Mouse (Mus musculus): Measurements from ENCODE around the gene Abhd14a. TPM values are rescaled to one million over a fixed set of nuclear protein-coding genes. Genes with fewer than 3 reads are reported as not detected.

Gene Abhd14a
- polyA plus RNA-seq, 1 experiment: 10.6 TPM

DNA sequence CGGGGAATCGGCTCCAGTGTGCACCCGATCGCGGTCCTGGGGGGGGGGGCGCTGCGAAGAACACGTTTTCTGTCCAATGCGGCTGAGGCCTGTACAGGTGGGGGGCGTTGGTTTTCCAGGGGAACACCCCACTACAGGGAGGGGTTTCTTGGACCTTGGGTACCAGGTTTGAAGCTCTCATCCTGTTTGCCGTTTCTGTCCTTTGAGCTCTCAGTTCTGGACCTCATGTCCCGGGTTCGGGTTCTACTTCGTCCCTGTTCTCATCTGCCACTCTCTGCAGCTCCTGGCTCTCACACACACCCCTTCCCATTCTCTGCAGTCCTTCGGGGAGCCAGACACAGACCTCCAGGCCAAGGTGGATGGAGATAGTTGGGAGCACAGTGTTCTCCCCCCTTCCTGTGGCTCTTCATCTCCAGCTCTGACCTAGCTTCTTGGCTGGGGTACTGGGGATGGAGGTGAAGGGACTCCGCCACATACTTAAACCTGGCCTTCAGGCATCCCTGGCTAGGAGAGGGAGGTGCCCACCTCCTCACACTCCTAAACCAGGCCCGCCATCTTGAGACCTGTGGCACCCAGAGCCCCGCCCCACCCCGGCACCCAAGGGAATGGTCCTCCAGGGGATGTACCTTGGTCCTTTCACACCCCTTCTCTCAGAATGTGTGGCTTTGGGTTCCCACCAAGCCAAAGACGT, 6.7 kb upstream of the Abhd14a start:
- no peak for TF ChIP-seq FLI1 (IDR thresholded peaks at IDR 0.05; ENCODE audit: low read length)
- TF ChIP-seq GATA1 (IDR thresholded peaks at IDR 0.05; ENCODE audit: borderline replicate concordance, low read length): no peak
- peaks cover 47% of the 10 kb centered on the region for H3K4me1 ChIP-seq

DNA sequence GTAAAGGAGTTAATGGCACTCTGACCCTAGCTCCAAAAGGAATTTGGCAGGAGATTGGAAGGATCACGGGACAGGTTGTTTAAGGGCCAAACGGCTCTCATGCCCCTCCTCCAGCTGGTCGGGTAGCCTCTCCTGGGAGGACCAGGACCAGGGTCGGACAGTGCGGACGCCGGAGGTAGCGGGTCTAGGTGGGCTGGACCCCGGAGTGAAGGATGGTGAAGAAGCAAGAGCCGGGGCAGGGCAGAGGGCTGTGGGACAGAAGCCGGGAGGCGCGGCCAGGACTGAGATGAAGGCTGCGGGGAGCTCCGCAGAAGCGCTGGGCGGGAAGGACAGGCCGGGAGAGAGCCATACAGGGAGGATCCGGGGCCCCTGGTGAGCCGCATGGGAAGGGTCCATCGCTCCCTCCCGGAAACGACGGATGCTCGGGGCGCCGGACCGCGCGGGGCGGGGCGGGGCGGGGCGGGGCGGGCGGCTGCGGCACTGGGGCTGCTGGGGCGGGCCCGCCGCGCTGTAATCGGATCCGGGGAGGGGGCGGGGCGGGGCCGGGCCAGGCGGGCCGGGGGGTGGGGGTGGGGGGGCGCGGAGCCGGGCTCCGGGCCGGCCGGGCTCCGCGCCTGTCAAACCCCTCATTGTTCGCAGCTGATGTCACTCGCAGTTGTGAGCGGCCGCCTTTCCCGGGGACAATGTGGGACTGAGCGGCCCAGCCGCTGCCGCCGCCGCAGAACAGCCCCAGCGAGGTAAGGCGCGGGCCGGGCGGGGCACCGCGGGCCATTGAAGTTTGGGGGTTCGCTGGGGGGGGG, 6.0 kb upstream of the Abhd14a start, which contains the start of gene Pcbp4:
TSS of gene Pcbp4 (plus strand) at position 21 of the 800 bp plus-strand sequence.
- Histone ChIP-seq H3K36me3 (replicated peaks; ENCODE audit: low read length) (no peaks in the 10 kb centered on the region), H3K27me3 (replicated peaks) (peaks cover 75% of the 10 kb centered on the region), H3K4me3 (replicated peaks) (peak within 1 kb of the TSS; percentile 91), H3K9me3 (no peaks in the 10 kb centered on the region), H3K4me1 (peaks cover 47% of the 10 kb centered on the region)
- TF ChIP-seq FLI1 (IDR thresholded peaks at IDR 0.05; ENCODE audit: low read length): no peak
- TF ChIP-seq GATA1 (IDR thresholded peaks at IDR 0.05; ENCODE audit: borderline replicate concordance, low read length): no peak

More for the DNA sequence above, 6.7 kb upstream of the Abhd14a start:
- Histone ChIP-seq H3K36me3 (replicated peaks; ENCODE audit: low read length) (no peaks in the 10 kb centered on the region), H3K27me3 (replicated peaks) (peaks cover 81% of the 10 kb centered on the region), H3K4me3 (replicated peaks) (peak overlapping the region; percentile 91), H3K9me3 (no peaks in the 10 kb centered on the region)

DNA sequence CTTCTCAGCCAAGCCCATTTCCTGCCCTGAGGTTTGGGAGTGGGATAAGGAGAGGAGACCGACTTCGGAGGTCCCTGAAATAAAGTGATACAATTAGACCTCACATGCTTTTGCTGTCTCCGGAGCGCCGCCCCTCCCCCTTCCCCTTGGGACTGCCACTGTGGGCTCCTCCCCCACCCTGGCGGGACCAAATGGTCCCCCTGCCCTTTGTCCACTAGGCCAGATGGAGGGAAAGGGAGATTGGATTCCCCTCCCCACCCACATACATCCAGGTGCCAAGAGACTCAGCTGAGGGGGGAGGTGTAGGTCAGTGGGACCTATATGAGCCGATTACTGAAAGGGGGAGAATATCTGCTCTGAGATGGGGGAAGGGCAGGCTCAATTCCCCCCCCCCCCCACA, 5.3 kb upstream of the Abhd14a start:
- Histone ChIP-seq H3K27me3 (replicated peaks) (peaks cover 69% of the 10 kb centered on the region), H3K4me3 (replicated peaks) (no peak overlapping the region), H3K36me3 (replicated peaks; ENCODE audit: low read length) (no peaks in the 10 kb centered on the region), H3K9me3 (no peaks in the 10 kb centered on the region), H3K4me1 (peaks cover 47% of the 10 kb centered on the region)
- no peak for TF ChIP-seq GATA1 (IDR thresholded peaks at IDR 0.05; ENCODE audit: borderline replicate concordance, low read length)
- no peak for TF ChIP-seq FLI1 (IDR thresholded peaks at IDR 0.05; ENCODE audit: low read length)

DNA sequence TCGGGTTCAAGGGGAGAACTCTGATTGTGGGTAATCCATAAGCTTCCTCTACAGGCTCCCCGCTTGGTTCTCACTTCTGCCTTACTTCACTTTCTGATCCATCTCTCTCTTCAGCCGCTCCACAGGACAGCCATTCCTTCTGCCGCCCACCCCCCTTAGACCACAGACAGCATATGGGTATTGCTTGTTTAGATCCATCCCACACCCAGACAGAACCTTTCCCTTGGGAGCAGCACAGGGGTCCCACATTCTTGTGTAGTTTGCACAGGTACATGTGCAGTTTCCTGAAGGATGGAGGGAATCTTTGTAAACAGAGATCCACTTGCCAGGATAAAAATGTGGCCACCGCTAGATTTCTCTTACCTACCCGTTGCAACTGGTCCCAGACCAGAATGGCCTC, 4.9 kb upstream of the Abhd14a start:
- H3K4me3 ChIP-seq (replicated peaks): no peak overlapping the region
- peaks cover 64% of the 10 kb centered on the region for H3K27me3 ChIP-seq (replicated peaks)
- H3K9me3 ChIP-seq: no peaks in the 10 kb centered on the region
- H3K36me3 ChIP-seq (replicated peaks; ENCODE audit: low read length): no peaks in the 10 kb centered on the region
- TF ChIP-seq GATA1 (IDR thresholded peaks at IDR 0.05; ENCODE audit: borderline replicate concordance, low read length) (no peak), FLI1 (IDR thresholded peaks at IDR 0.05; ENCODE audit: low read length) (no peak)
- H3K4me1 ChIP-seq: peaks cover 51% of the 10 kb centered on the region

DNA sequence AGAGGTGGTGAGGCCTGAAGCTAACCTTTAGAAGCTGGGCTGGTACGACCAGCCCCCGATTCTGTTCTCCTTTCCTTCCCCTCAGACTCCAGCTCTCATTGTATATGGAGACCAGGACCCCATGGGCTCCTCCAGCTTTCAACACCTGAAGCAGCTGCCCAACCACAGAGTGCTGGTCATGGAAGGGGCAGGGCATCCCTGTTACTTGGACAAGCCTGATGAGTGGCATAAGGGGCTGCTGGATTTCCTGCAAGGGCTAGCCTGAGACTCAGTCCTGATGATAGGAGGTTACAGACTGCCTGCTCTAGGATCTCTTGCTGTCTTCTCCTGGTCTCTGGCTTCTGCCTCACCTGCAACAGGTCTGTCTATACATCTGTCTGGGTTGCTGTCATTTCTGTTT, 4.4 kb upstream of the Abhd14a start:
- Histone ChIP-seq H3K36me3 (replicated peaks; ENCODE audit: low read length) (no peaks in the 10 kb centered on the region), H3K4me1 (peaks cover 55% of the 10 kb centered on the region), H3K9me3 (no peaks in the 10 kb centered on the region), H3K27me3 (replicated peaks) (peaks cover 60% of the 10 kb centered on the region), H3K4me3 (replicated peaks) (no peak overlapping the region)
- TF ChIP-seq GATA1 (IDR thresholded peaks at IDR 0.05; ENCODE audit: borderline replicate concordance, low read length) (no peak), FLI1 (IDR thresholded peaks at IDR 0.05; ENCODE audit: low read length) (no peak)

DNA sequence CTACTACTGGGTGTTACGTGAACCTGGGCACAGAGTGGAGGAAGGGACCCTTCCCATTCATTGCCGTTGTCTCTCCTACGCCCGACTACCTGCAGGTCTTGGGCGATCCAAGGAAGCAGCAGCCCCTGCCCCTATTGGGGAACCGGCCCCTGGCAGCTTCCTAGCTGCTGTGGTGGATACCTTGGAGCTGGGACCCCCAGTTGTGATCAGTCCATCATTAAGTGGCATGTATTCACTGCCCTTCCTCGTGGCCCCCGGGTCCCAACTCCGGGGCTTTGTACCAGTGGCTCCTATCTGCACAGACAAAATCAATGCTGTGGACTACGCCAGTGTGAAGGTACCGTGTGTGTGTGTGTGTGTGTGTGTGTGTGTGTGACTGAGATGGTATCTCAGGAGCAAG, 3.8 kb upstream of the Abhd14a start:
- no peak for TF ChIP-seq GATA1 (IDR thresholded peaks at IDR 0.05; ENCODE audit: borderline replicate concordance, low read length)
- TF ChIP-seq FLI1 (IDR thresholded peaks at IDR 0.05; ENCODE audit: low read length): no peak
- Histone ChIP-seq H3K36me3 (replicated peaks; ENCODE audit: low read length) (no peaks in the 10 kb centered on the region), H3K27me3 (replicated peaks) (peaks cover 54% of the 10 kb centered on the region), H3K4me1 (peaks cover 60% of the 10 kb centered on the region), H3K9me3 (no peaks in the 10 kb centered on the region), H3K4me3 (replicated peaks) (no peak overlapping the region)

DNA sequence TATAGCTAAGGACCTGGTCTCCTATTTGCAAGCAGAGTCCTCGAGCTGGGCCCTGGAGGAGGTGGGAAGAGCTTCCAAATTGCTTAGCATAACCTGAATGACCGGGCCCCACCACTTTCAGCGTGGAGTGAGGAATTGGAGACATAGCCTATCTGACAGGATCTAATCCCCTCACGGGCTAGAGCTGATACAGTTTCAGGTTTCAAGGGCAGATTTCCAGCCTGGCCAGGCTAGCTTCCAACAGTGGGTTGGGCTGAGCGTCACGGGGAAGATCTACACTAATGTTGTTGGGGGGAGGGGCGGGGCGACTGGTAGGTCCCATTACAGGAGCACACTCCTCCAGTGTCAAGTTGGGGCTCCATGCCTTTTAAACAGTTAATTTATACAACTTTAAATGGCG, 3.2 kb upstream of the Abhd14a start:
- H3K9me3 ChIP-seq: no peaks in the 10 kb centered on the region
- no peaks in the 10 kb centered on the region for H3K36me3 ChIP-seq (replicated peaks; ENCODE audit: low read length)
- no peak for TF ChIP-seq FLI1 (IDR thresholded peaks at IDR 0.05; ENCODE audit: low read length)
- no peak for TF ChIP-seq GATA1 (IDR thresholded peaks at IDR 0.05; ENCODE audit: borderline replicate concordance, low read length)
- peaks cover 47% of the 10 kb centered on the region for H3K27me3 ChIP-seq (replicated peaks)
- H3K4me3 ChIP-seq (replicated peaks): no peak overlapping the region
- H3K4me1 ChIP-seq: peaks cover 57% of the 10 kb centered on the region

DNA sequence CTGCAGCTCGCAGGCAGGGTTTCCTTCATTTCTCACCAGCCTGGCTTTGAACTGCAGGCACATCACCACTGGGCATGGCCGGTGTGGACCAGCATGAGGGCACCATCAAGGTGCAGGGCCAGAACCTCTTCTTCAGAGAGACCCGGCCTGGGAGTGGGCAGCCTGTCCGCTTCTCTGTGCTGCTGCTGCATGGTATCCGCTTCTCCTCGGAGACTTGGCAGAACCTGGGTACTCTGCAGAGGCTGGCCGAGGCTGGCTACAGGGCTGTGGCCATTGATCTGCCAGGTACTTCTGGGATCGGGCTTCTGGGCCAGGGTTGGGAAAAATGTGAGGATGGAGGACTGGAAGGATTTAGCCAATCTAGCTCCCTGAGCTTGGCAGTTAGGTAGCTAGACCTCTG, 2.5 kb upstream of the Abhd14a start:
- no peak for TF ChIP-seq FLI1 (IDR thresholded peaks at IDR 0.05; ENCODE audit: low read length)
- TF ChIP-seq GATA1 (IDR thresholded peaks at IDR 0.05; ENCODE audit: borderline replicate concordance, low read length): no peak
- H3K36me3 ChIP-seq (replicated peaks; ENCODE audit: low read length): no peaks in the 10 kb centered on the region
- no peaks in the 10 kb centered on the region for H3K9me3 ChIP-seq
- peaks cover 41% of the 10 kb centered on the region for H3K27me3 ChIP-seq (replicated peaks)
- peaks cover 52% of the 10 kb centered on the region for H3K4me1 ChIP-seq
- no peak overlapping the region for H3K4me3 ChIP-seq (replicated peaks)

DNA sequence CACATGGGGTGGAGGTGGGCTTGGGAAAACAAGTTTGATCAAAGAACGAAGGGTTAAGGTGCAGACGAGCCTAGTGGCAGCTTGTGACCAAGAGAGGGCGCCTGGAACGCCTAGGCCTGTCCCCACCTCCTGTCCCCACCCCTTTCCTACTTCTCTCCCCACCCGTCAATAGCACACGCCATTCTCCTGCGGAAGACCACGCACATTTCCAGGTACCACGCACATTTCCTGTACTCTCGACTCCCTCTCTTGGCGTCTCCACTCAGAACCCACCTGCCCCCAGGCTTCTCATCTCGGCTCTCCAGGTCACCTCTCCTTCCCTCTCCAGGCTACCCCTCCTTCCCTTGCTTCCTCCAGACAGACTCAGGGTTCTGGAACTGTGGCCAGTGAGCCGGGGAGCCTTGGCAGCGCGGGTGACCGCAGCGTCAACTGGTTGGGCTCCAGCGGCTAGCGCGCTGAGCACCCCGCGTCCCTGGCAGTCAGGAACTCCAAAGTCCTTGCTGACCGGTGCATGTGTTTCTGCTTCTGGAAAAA, 1.1 kb upstream of the Abhd14a start:
- peaks cover 42% of the 10 kb centered on the region for H3K4me1 ChIP-seq

DNA sequence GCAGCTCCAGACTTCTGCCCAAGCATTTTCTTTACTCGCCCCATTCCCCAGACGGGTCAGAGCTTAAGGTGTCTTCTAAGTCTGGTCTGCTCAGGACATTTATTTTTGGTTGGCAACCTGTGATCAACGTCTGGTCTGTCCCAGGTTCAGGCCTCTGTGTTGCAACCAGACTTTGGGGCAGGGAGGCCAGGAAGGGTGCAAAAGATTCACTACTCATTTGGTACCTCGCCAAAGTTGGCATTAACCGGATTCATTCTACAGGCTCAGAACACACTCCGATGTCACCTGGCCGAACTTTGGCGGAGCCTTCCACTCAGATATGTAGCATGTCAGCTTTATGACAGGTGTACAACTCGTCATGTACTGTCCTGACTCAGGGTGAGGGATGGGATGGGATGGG, 473 bp upstream of the Abhd14a start:
- TF ChIP-seq GATA1 (IDR thresholded peaks at IDR 0.05; ENCODE audit: borderline replicate concordance, low read length) (no peak), FLI1 (IDR thresholded peaks at IDR 0.05; ENCODE audit: low read length) (no peak)
- no peaks in the 10 kb centered on the region for H3K9me3 ChIP-seq
- H3K4me1 ChIP-seq: peaks cover 37% of the 10 kb centered on the region
- peaks cover 26% of the 10 kb centered on the region for H3K27me3 ChIP-seq (replicated peaks)
- no peaks in the 10 kb centered on the region for H3K36me3 ChIP-seq (replicated peaks; ENCODE audit: low read length)
- H3K4me3 ChIP-seq (replicated peaks): peak overlapping the region; percentile 92

More for the DNA sequence above, 1.1 kb upstream of the Abhd14a start:
- H3K4me3 ChIP-seq (replicated peaks): peak overlapping the region; percentile 92
- peaks cover 31% of the 10 kb centered on the region for H3K27me3 ChIP-seq (replicated peaks)
- TF ChIP-seq FLI1 (IDR thresholded peaks at IDR 0.05; ENCODE audit: low read length) (no peak), GATA1 (IDR thresholded peaks at IDR 0.05; ENCODE audit: borderline replicate concordance, low read length) (no peak)
- no peaks in the 10 kb centered on the region for H3K36me3 ChIP-seq (replicated peaks; ENCODE audit: low read length)
- no peaks in the 10 kb centered on the region for H3K9me3 ChIP-seq
